Mouse (Mus musculus) right cerebral cortex, postnatal 10 days (tissue): ENCODE data around the gene Ap5s1.

Experiments used
- DNase-seq, 2 experiments: peaks; one replicate each; pipeline ENCODE4 v3.0.0; 2021; ENCODE audit warnings: low spot score in 2 of 2

The Ap5s1 gene

GRCm38 (mm10) chr2:131206778-131207177 is at the start of gene Ap5s1:
TSS of gene Ap5s1 (plus strand) at chr2:131207078.
- no peak for DNase-seq

GRCm38 (mm10) chr2:131159491-131159910 is 47.4 kb upstream of the Ap5s1 start:
- no peak for DNase-seq

DNA sequence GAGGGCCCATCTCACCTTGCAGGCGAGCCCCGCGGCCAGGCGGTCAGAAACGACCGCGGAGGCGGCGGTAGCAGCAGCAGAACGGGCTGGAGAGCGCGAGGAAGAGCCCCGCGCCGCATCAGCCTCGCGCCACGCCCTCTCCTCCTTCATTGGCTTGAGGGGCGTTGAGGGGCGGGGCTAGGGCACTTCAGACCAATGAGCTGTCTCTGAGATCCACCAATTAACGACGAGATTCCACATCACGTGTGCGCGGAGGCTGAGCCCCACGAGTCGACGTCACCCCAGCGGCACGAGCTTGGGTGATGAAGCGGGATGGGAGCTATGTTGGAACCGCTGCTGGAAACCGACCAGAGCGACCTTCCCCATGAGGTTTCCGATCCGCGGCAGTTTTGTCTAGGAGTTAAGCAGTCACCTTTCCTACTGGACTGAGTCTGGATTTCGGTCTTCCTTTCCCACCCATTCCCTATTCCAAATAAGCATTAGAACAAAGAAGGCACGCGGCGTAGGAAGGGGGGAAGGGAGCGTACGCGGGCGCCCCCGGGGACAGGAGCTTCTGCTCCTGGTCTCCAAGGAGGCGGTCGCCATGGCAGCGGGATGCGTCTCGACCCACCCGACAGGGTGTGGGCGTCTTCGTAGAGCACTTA is 46.8 kb upstream of the Ap5s1 start, which contains the start of gene 1700037H04Rik:
Gene 1700037H04Rik (minus strand): TSS at position 144 of the 644 bp plus-strand sequence.
- peak; percentile 99 for DNase-seq

GRCm38 (mm10) chr2:131160671-131161111 is 46.2 kb upstream of the Ap5s1 start:
- no peak for DNase-seq

DNA sequence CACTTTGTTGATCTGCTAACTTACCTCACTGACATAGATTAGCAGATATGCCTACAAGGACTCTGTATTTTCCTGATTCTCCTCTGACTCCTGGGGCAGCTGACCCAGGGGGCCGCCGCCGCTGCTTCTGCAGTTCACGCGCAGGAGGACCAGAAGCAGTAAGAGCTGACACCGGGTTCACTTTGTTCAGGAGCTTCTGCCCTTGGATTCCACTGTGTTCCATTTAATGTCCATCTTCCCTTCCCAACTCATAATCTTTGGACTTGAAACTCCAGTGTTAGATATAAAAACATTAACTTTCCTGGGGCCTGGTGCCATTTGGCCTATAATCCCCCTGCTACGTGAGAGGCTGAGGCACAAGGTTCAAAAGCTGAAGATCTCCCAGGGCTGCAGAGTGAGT is 43.0 kb upstream of the Ap5s1 start:
- no peak for DNase-seq

- no peak for DNase-seq
Measured at GRCm38 (mm10) chr2:131166172-131166571, 40.7 kb upstream of the Ap5s1 start.

- no peak for DNase-seq
Measured at GRCm38 (mm10) chr2:131167984-131168383, 38.9 kb upstream of the Ap5s1 start.

GRCm38 (mm10) chr2:131168914-131169313 is 38.0 kb upstream of the Ap5s1 start:
- no peak for DNase-seq

DNA sequence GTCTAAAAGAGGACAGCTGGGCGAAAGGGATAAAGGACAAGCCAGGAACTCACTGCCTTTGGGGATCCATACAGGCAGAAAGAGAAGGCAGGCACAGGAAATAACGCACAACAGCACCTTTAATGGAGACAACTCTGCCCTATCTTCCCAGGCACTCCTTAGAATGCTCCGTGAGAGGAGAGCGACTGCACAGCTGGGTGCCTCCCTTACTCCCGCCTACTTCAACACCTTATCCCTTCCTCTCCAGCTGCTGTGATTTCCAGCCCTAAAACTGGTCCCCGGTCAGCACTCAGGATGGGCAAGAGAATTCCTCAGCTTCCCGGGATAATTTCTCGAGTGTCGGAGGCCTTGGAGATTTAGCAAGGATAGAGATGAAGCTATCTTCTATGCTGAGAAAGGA is 35.9 kb upstream of the Ap5s1 start:
- no peak for DNase-seq

- DNase-seq, result peak; percentile 80 to 85
Measured at GRCm38 (mm10) chr2:131171401-131172104, 35.3 kb upstream of the Ap5s1 start.

GRCm38 (mm10) chr2:131172322-131172721 is 34.6 kb upstream of the Ap5s1 start:
- DNase-seq, result no peak

GRCm38 (mm10) chr2:131174700-131175099 is 32.2 kb upstream of the Ap5s1 start:
- DNase-seq, result peak; percentile 76 to 85

DNA sequence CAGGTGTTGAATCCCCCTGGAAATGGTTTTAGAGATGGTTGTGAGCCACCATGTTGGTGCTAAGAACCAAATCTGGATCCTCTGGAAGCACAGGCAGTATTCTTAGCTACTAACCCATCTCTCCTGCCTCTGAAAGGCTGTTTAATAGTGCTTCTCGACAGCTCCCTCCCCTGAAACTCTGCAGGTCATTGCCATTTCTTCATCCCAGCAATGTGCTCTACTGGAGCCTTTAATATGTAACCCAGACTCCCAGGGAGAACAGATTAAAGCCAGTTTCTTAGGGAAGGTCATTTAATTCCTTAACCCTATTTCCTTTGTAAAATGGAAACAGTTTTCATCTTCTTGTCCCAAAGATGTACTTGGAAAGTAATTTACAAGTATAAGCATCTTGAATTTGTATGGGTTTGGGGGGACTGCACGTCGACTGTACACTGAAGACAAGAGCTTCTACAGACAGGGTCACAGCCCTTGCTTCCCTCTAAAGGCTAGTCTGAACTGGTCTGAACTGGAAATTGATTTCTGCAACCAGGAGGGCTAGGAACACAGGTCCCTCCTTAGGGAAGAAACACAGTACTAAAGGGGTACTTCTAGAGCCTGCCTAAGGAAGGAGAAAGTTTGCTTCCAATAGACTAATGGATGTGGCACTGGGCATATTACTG is 31.5 kb upstream of the Ap5s1 start:
- no peak for DNase-seq

DNA sequence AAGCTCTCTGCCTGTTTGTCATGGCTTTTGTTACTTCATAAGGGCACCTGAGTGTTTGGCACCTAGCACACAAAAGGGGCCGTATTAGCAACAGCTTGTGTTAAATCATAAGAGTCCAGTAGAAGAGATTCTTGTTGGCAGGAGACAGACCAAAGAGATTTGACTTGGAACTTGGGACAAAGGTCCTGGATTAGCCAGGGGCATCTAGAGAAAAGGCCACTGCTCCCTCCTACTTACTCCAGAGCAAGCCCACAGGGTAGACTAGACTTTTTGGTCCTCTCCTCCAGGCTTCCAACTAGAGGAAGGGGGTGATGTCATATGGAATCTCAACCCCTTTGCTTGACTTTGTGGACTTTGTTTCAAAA is 31.0 kb upstream of the Ap5s1 start:
- no peak for DNase-seq

DNA sequence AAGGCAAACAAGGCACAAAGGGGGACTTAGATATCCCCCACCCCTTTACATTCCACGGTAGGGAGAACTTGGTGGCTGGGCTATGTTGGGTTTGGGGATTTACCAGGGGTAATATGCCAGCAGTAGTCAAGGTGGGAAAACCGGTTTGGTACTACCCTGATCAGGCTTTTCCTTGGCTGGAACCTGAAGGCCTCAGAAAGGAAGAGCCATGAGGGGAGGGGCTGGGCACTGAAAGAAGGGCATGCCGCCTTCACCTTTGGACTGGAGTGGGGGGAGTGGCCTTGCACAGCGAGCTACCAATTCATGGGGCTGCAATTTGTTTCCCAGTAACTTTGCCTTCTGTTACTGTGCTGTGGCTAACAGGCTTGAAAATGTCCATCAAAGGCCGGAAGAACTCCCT is 30.4 kb upstream of the Ap5s1 start:
- no peak for DNase-seq

- no peak for DNase-seq
Measured at GRCm38 (mm10) chr2:131177932-131178331, 28.9 kb upstream of the Ap5s1 start.

DNA sequence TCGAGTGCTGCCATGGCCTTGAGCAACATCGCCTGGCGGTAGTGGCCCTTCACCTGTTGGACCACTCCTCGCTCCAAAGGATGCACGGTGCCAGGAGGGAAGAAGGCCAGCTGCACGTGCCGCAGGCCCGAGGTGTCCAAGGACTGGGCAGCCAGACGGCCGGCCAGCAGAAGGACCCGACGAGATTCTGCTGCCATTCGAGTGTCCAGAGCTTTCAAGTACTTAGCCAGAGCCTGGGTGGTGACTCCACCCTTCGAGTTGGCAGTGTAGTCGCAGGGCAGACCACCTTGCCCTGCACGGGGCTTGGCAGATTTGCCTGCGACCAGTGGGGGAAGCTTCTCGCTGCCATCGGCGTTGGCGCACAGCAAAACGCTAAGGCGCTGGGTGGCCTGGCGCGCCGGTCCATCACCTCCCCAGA is 28.0 kb upstream of the Ap5s1 start:
- DNase-seq, result peak; percentile 49 to 64

DNA sequence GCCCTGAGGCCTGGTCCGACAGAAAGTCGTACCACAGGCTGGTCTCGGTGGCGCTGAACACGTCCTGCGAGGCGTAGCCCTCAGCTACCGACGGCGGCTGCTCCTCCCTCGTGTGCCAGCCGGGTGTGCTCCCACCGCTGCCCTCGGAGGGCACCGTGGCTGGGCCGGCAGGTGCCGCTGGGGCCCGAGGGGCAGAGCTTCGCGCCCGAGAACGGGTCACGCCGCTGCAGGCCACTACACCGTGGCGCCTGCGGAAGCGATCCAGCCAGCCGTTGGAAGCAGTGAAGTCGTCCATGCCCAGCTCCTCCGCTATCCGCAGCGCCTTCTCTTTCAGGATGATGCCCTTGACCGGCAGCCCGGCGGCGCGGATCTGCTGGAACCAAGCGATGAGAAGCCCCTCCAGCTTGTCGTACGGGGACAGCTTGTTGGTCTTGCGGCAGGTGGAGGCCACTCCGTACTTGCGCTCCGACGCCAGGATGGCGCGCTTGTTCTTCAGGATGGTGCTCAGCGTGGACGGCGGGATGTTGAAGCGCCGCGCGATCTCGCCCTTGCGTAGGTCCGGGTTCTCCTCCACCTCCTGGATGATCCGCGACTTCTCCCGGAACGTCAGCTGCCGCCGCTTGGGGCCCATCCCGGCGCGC is 27.5 kb upstream of the Ap5s1 start:
- peak; percentile 76 to 86 for DNase-seq

- peak; percentile 88 to 89 for DNase-seq
Measured at GRCm38 (mm10) chr2:131179990-131180587, 26.8 kb upstream of the Ap5s1 start, which contains the start of gene Cenpb. TSS of gene Cenpb (minus strand) at chr2:131180067.

DNA sequence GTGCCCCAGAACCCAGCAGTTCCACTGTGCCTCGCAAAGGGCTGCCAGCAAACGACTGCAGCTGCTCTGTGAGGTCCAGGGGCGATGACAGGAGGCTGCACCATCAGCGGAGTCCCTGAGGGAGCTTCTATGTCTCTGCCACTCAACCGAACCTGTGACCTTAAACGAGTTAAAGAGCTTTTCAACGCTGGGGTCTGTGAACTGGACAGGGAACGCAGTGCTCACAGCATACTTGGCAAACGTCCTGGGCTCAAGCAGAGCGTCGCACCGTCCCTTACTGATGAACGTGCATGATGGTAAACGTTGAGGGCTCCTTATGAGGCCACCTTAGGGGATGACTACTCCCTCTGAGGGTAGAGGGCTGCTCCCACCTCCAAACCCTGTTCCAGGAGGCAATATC is 20.5 kb upstream of the Ap5s1 start:
- DNase-seq, result no peak

DNA sequence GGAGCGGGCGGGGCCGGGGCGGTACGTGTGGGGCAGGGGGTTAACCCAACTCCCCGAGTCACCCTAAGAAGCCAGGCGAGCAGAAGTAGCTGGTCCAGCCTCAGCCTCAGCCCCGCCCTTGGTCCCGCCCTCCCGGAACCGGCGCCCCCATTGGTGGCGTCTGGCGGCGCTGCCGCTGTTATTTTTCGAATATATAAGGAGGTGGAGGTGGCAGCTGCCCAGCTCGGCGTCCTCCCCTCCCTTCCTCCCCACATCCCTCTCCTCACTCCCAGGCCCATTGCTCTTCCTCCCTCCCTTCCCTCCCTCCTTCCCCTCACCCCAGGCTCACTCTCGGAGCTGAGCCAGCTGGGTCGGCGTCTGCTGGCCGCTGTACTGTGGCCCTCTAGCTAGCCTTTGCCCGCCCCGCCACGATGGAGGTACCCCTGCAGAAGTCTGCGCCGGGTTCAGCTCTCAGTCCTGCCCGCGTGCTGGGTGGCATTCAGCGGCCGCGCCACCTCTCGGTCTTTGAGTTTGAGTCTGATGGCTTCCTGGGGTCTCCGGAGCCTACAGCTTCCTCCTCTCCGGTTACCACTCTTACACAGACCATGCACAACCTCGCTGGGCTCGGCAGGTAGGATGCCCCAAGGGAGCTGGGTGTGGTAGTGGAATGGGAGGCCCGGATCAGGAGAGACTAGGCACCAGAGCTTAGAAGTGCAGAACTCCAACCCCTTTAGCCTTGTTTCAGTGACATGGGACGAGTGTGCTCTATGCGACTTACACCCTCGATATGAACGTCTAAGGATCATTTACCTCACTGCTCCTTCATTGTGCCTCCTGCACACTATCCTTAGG is 19.9 kb upstream of the Ap5s1 start, which contains the start of the genes Cdc25b and Spef1:
Gene Cdc25b (plus strand): TSS at position 179 of the 831 bp plus-strand sequence.
Gene Spef1 (minus strand): TSS at position 512 of the 831 bp plus-strand sequence.
- peak; percentile 87 to 88 for DNase-seq
